Mouse (Mus musculus) T-cell, adult 2 months (primary cell): ENCODE data around the gene Ngf.

Experiments used
- DNase-seq: peaks from one replicate; pipeline ENCODE4 v3.0.0; 2022; ENCODE audit warnings: low spot score

Gene Ngf

DNA sequence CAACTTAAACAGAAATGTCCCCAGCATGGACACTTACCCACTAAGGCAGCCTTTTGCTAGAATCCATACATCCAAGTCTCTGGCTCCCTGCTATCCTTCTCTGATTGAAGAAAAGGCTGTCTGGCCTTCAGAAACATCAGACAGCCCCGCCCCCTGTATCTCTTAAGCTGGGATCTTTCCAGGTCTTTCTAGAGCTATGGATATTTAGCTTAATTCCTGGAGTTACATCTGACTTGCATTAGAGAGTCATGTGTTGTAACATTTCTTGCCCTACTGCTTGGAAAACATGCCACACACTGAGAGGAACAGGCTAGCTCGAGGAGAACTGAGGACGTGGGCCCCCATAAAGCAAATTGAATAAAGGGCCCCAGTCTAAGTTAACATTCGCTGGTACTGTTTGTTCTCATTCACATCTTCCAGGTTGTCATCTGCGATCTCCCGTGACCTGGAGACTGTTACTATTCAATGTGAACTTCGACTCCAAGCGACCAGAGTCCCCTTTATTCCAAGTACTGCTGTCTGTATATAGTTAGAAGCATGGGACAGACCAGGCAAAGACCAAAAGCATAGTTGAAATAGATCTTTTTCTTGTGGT is 38.0 kb downstream of the Ngf start:
- no peak for DNase-seq

GRCm38 (mm10) chr3:102508455-102508854 is 38.7 kb downstream of the Ngf start:
- DNase-seq, result no peak

DNA sequence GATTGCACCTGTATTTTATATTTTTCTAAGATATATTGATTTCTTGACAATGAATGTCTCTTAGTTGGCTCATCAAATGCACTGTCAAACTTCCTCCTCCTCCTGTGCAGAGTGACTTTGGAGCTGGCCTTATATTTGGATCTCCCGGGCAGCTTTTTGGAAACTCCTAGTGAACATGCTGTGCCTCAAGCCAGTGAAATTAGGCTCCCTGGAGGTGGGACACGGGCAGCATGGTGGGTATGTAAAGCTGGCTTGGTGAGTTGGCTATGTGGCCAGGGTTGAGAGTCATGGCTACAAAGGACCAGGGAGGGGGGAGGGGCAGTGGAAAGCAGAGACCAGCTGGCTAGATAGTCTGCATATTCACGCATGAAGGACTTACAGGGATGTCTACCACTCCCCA is 39.9 kb downstream of the Ngf start:
- no peak for DNase-seq

DNA sequence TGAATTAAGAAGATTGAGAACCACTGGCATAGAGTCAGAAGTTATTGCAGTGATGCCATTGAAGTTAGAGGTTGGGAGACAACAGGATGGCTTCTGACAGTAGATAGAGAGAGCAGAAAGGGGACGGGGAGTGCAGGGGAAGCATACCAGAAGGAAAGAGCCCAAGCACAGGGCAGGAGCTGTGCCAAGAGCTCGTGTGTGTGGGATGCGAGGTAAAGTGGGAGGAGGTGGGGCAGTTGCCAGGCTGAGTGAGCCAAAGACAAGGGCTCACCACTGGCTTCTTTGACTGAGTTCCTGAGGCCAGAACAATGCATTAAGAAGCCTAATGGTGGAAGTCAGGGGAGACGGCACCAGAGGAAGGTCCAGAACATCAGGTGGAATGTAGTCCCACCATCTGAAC is 47.2 kb downstream of the Ngf start:
- DNase-seq, result no peak

DNA sequence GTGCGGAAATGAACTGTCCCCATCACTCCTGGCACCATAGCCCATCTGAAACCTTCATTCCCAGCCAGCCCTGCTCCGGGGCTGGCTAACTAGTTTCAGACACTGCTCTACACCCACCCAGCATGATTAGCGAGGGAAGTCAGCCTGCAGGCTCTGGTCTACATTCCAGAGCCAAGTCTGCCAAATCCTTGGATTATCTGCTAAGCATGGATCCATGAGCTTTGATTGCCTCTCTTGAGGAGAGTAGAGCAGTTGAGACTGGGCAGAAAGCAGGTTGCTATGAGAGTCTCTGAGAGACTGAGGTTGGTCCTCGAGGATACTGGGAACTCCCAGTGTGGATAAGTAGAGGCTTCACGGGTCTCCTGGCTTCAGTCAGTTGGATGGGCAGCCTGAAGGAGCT is 51.3 kb downstream of the Ngf start:
- no peak for DNase-seq

GRCm38 (mm10) chr3:102523711-102524110 is 54.0 kb downstream of the Ngf start:
- no peak for DNase-seq

- DNase-seq, result no peak
Observed at GRCm38 (mm10) chr3:102524951-102525350, 55.2 kb downstream of the Ngf start.

DNA sequence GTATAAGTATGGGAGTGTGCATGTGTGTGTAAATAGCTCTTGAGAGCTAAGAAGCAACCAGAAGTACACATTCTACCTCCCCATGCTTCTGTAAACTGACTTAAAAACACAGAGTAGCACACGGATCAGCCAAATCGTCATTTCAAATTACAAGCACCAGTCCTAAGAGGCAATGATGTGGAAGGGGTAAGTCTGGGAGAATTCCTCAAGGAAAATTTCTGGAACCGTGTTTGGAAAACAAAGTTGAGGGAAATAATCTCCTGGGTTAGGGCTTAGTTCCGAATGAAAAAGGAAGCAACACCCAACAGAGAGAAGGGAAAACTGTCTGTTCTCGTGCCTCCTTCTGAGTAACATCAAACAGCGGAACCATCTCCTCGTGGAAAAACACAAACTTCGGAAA is 56.1 kb downstream of the Ngf start:
- DNase-seq, result no peak

- no peak for DNase-seq
Observed at GRCm38 (mm10) chr3:102526481-102526880, 56.8 kb downstream of the Ngf start.

- DNase-seq, result no peak
Observed at GRCm38 (mm10) chr3:102534744-102535143, 65.0 kb downstream of the Ngf start.

DNA sequence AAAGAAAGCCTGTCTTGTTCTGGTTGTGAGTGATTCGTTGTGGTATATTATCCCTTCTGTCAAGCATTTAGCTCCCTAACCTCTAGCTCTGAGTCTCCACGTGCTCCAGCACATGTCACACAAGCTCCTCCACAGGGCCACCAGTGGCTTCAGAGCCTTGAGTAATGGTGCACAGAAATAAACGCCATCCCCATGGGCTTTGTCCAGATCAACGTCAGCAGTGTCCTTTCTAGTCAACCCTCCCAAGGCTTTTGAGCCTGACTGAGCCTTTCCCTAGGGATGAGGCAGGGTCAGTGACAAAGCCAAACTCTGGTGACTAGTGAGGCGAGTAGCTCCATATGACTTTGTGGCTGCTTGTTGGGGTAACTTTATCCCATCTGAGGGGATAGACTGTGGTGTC is 73.9 kb downstream of the Ngf start:
- DNase-seq, result no peak

GRCm38 (mm10) chr3:102547536-102547935 is 77.8 kb downstream of the Ngf start:
- DNase-seq, result no peak

GRCm38 (mm10) chr3:102553935-102554670 is 84.4 kb downstream of the Ngf start:
- DNase-seq, result no peak

GRCm38 (mm10) chr3:102556108-102556507 is 86.4 kb downstream of the Ngf start:
- DNase-seq, result no peak

GRCm38 (mm10) chr3:102556645-102557044 is 86.9 kb downstream of the Ngf start:
- DNase-seq, result no peak
